Mouse (Mus musculus) CD4-positive helper T cell, adult 2 months (primary cell): ENCODE measurements around the gene Hist1h2ah.

Source experiments
- DNase-seq: peaks from one replicate; pipeline ENCODE4 v3.0.0-alpha.2; 2012; ENCODE audit warnings: low read depth, missing footprints, low spot score

The Hist1h2ah gene

GRCm38 (mm10) chr13:22039951-22040463 lies 4.6 kb upstream of the Hist1h2ah start:
- DNase-seq, result no peak

- no peak for DNase-seq
Observed at GRCm38 (mm10) chr13:22039364-22039763, 4.0 kb upstream of the Hist1h2ah start.

- DNase-seq, result no peak
Observed at GRCm38 (mm10) chr13:22037415-22037814, 2.0 kb upstream of the Hist1h2ah start.

GRCm38 (mm10) chr13:22036986-22037385 lies 1.6 kb upstream of the Hist1h2ah start:
- DNase-seq, result no peak

- DNase-seq, result peak; percentile 42
Observed at GRCm38 (mm10) chr13:22036149-22036956, 985 bp upstream of the Hist1h2ah start.

GRCm38 (mm10) chr13:22034443-22035266 lies 713 bp downstream of the Hist1h2ah start:
- no peak for DNase-seq

- no peak for DNase-seq
Observed at GRCm38 (mm10) chr13:22033741-22034442, 1.5 kb downstream of the Hist1h2ah start.

- DNase-seq, result peak; percentile 69
Observed at GRCm38 (mm10) chr13:22030493-22030892, 4.9 kb downstream of the Hist1h2ah start.

- DNase-seq, result no peak
Observed at GRCm38 (mm10) chr13:22029928-22030327, 5.4 kb downstream of the Hist1h2ah start.

- peak; percentile 90 for DNase-seq
Observed at GRCm38 (mm10) chr13:22028673-22029460, 6.5 kb downstream of the Hist1h2ah start.

GRCm38 (mm10) chr13:22026058-22027031 lies 9.0 kb downstream of the Hist1h2ah start:
- DNase-seq, result peak; percentile 86

GRCm38 (mm10) chr13:22022241-22022640 lies 13.1 kb downstream of the Hist1h2ah start:
- peak; percentile 85 for DNase-seq

GRCm38 (mm10) chr13:22021581-22021980 lies 13.8 kb downstream of the Hist1h2ah start:
- DNase-seq, result peak; percentile 27

- DNase-seq, result peak; percentile 57
Observed at GRCm38 (mm10) chr13:22020901-22021339, 14.4 kb downstream of the Hist1h2ah start.

- DNase-seq, result peak; percentile 62
Observed at GRCm38 (mm10) chr13:22019934-22020835, 15.2 kb downstream of the Hist1h2ah start.

- peak; percentile 94 for DNase-seq
Observed at GRCm38 (mm10) chr13:22015479-22016450, 19.6 kb downstream of the Hist1h2ah start.

GRCm38 (mm10) chr13:22014411-22014845 lies 20.9 kb downstream of the Hist1h2ah start:
- peak; percentile 17 for DNase-seq
